Mouse (Mus musculus) liver, embryonic 11.5 days (tissue): ENCODE results near the gene Tmem236. TPM values are rescaled to one million over a fixed set of nuclear protein-coding genes. Genes with fewer than 3 reads are reported as not detected.
A peak's percentile ranks its signal among the peaks of the same experiment; 100 is the strongest.

Experiments used
- ATAC-seq: fragments of 200-750 bp; cut with Nextera tagmentation; replicated peaks from 2 replicates; pipeline ENCODE4 v1.8.0; 2017; ENCODE audit warnings: moderate number of reproducible peaks, mild to moderate bottlenecking, moderate TSS enrichment, moderate library complexity; ENCODE audit not compliant: low FRiP score
- DNase-seq: peaks from one replicate; pipeline ENCODE4 v3.0.0-alpha.2; 2017; ENCODE audit warnings: low spot score
- H3K27ac ChIP-seq: fragments of 300-500 bp; sonication (generic); 2 replicates; pipeline ENCODE4 v1.5.1; 2014; ENCODE audit warnings: mild to moderate bottlenecking, low read depth, low read length, control low read depth
- H3K27me3 ChIP-seq: fragments of 300-500 bp; sonication (generic); replicated peaks from 2 replicates; pipeline ENCODE4 v1.6.1; 2014; ENCODE audit warnings: low read length, mixed read lengths; ENCODE audit not compliant: control insufficient read depth, insufficient read depth
- H3K36me3 ChIP-seq: fragments of 300-500 bp; sonication (generic); 2 replicates; pipeline ENCODE4 v1.6.1; 2014; ENCODE audit warnings: mild to moderate bottlenecking, low read length, moderate library complexity, mixed read lengths; ENCODE audit not compliant: control insufficient read depth, insufficient read depth
- H3K4me1 ChIP-seq: fragments of 300-500 bp; sonication (generic); replicated peaks from 2 replicates; pipeline ENCODE4 v1.6.1; 2014; ENCODE audit warnings: low read length, mixed read lengths; ENCODE audit not compliant: control insufficient read depth, insufficient read depth
- H3K4me2 ChIP-seq: fragments of 300-500 bp; sonication (generic); 2 replicates; pipeline ENCODE4 v1.6.1; 2014; ENCODE audit warnings: mild to moderate bottlenecking, control low read depth, moderate library complexity
- H3K4me3 ChIP-seq: fragments of 300-500 bp; sonication (generic); 2 replicates; pipeline ENCODE4 v1.5.1; 2014; ENCODE audit warnings: low read depth, low read length, control low read depth
- H3K9ac ChIP-seq: fragments of 300-500 bp; sonication (generic); 2 replicates; pipeline ENCODE4 v1.6.1; 2014; ENCODE audit warnings: low read depth, low read length, control low read depth
- H3K9me3 ChIP-seq: fragments of 300-500 bp; sonication (generic); 2 replicates; pipeline ENCODE4 v1.6.1; 2016; ENCODE audit warnings: low read length, inconsistent platforms, mixed read lengths; ENCODE audit not compliant: control insufficient read depth
- WGBS: fragments of 180-500 bp; shearing (Covaris S2); extraction: QIAGEN DNeasy Blood & Tissue Kit; methylation state at CpG from one replicate; pipeline ENCODE4 v1.1.7; 2014; 5-methylcytosine and 5-hydroxymethylcytosine counted together
- polyA plus RNA-seq: library from polyadenylated mRNA; unstranded; fragments of >200 nt; fragmentation: Nextera tagmentation; extraction: Ambion mirVana; gene quantifications from 2 replicates; pipeline ENCODE4 v1.2.1, GENCODE M21; 2014

Tmem236 gene
- polyA plus RNA-seq: not detected in 2 replicates

GRCm38 (mm10) chr2:14174334-14174733, at the start of gene Tmem236:
Tmem236 (plus strand) TSS chr2:14174523.
- H3K4me3 ChIP-seq: no peak within 1 kb of the TSS
- DNase-seq: no peak
- H3K27me3 ChIP-seq: no peaks in the 10 kb centered on the region
- H3K36me3 ChIP-seq: no peaks in the 10 kb centered on the region
- no peak within 1 kb of the TSS for H3K9ac ChIP-seq
- H3K27ac ChIP-seq: no peak within 1 kb of the TSS
- no peaks in the 10 kb centered on the region for H3K4me1 ChIP-seq
- 80% methylated on average over 3 of the region's 3 CpGs for WGBS
- no peak for ATAC-seq
- H3K4me2 ChIP-seq: no peak within 1 kb of the TSS
- no peaks in the 10 kb centered on the region for H3K9me3 ChIP-seq

DNA sequence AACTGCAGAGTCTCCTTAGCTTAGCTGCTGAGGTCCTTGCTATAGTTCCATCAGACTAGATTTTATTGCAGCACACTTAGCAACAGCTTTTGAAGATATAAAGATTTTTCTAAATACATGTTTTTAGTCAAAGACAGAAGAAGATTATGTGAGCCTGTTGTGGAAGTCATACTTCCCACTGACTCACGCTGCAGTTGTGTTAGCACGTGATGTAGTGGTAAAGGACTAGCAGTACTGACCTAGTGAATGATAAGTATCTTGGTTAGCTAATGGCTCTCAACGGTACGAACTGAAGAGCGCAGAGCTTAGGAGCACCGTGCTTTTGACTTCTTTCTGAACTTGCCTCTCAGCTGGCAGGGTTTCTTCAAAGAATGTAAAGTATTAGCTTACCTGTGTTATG, 47.9 kb upstream of the Tmem236 start:
- Histone ChIP-seq H3K27ac (no peak overlapping the region), H3K4me2 (no peak overlapping the region), H3K36me3 (peaks cover 10% of the 10 kb centered on the region), H3K9me3 (no peaks in the 10 kb centered on the region), H3K4me3 (no peak overlapping the region), H3K27me3 (no peaks in the 10 kb centered on the region), H3K4me1 (no peaks in the 10 kb centered on the region), H3K9ac (no peak overlapping the region)
- ATAC-seq: no peak
- 86% methylated on average over 6 of the region's 6 CpGs for WGBS
- DNase-seq: no peak

DNA sequence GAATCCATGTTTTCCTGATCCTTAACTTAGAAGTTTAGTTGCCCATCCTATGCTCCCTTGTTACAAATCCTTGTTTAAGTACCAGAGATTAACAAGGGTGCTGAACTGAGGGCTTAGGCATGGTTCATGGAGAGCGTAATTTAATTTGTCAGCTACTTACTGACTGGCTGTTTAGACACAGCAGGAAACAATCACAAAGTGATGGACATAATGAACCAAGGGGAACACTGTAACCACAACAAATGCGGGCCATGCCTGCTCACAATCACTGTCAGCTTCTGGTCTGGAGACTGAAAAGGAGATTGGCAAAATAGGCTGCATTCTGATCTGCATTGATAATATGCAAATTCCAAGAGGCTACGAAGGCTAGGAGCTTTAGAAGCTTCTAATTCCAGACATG, 46.7 kb upstream of the Tmem236 start:
- Histone ChIP-seq H3K9me3 (no peaks in the 10 kb centered on the region), H3K4me2 (no peak overlapping the region), H3K4me1 (no peaks in the 10 kb centered on the region), H3K27me3 (no peaks in the 10 kb centered on the region), H3K27ac (no peak overlapping the region), H3K9ac (no peak overlapping the region), H3K36me3 (peaks cover 10% of the 10 kb centered on the region), H3K4me3 (no peak overlapping the region)
- ATAC-seq: no peak
- WGBS: 78% methylated on average over 3 of the region's 3 CpGs
- DNase-seq: no peak

GRCm38 (mm10) chr2:14130641-14131339, 43.5 kb upstream of the Tmem236 start:
- WGBS: 71% methylated on average over 12 of the region's 12 CpGs
- no peak overlapping the region for H3K4me2 ChIP-seq
- no peaks in the 10 kb centered on the region for H3K4me1 ChIP-seq
- no peak overlapping the region for H3K27ac ChIP-seq
- ATAC-seq (no peak), DNase-seq (no peak)
- no peaks in the 10 kb centered on the region for H3K27me3 ChIP-seq
- H3K36me3 ChIP-seq: peaks cover 6% of the 10 kb centered on the region
- H3K9me3 ChIP-seq: no peaks in the 10 kb centered on the region
- no peak overlapping the region for H3K4me3 ChIP-seq
- no peak overlapping the region for H3K9ac ChIP-seq

DNA sequence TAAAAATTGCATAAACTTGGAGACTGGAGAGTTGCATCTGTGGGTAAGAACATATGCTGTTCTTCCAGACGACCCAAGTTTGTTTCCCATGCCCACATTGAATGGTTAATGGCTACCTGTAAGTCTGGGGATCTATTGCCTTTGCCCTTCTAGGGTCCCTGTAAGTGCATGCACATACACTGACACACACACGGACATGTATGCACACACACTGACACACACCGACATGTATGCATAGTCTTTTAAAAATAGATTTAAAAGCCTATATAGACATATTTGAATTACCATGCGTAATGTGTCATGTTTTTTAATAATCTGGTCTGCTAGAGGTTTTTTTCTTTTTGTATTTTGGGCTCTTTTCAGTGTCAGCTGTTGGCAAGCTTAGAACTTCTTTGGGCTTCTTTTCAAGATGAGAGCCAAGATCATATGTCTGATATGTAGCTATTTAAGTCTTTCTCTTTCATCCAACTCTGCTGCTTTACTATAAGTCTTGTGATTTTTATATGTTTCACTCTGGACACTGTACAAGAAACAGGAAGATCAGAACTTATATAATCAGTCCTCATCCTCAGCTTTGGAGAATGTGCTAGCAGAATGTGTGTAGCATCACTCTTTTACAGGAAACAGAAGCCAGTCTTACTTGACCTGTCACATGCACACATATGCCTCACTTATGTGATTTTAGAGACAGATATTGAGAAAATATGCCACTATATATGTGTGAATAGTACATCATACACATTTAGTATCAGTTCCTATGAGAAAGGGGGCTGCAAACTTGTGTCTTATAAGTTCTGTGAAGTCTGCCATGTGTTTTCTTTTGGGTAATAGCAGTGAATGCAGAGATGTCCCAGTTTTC, 41.6 kb upstream of the Tmem236 start:
- Histone ChIP-seq H3K4me1 (no peaks in the 10 kb centered on the region), H3K9ac (no peak overlapping the region), H3K27me3 (no peaks in the 10 kb centered on the region), H3K27ac (no peak overlapping the region), H3K36me3 (peaks cover 6% of the 10 kb centered on the region), H3K4me3 (no peak overlapping the region), H3K4me2 (no peak overlapping the region), H3K9me3 (no peaks in the 10 kb centered on the region)
- ATAC-seq (no peak), DNase-seq (no peak)
- 90% methylated on average over 4 of the region's 4 CpGs for WGBS

- peaks cover 11% of the 10 kb centered on the region; the same call in 1 of the 2 replicates for H3K36me3 ChIP-seq
- 76% methylated on average over 3 of the region's 3 CpGs for WGBS
- ATAC-seq: no peak
- no peak overlapping the region for H3K4me3 ChIP-seq
- H3K27ac ChIP-seq: no peak overlapping the region
- no peak overlapping the region for H3K4me2 ChIP-seq
- H3K9me3 ChIP-seq: no peaks in the 10 kb centered on the region
- no peak for DNase-seq
- H3K27me3 ChIP-seq: no peaks in the 10 kb centered on the region
- no peak overlapping the region for H3K9ac ChIP-seq
- no peaks in the 10 kb centered on the region for H3K4me1 ChIP-seq
Measured at GRCm38 (mm10) chr2:14136906-14137305, 37.4 kb upstream of the Tmem236 start.

DNA sequence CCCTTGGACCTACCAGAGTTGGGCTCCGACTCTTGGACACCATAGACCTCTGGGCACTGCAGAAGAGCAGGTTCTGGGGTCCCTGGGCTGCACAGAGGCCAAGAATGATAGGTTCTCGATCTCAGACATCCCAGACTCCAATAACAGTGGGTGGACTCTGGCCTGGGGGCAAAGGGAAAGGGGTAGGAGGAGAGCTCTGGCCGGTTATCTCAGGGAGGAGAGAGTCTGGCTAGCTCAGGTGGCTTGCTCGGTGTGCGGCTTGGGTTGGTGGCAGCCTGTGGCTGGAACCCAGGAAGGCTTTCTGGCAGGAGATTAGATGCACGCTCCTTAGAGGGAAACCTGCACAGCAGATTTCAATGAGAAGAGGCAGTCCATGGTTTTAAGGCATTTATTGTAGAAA, 34.7 kb upstream of the Tmem236 start:
- H3K9ac ChIP-seq: no peak overlapping the region
- H3K4me3 ChIP-seq: no peak overlapping the region
- H3K27me3 ChIP-seq: no peaks in the 10 kb centered on the region
- H3K4me2 ChIP-seq: no peak overlapping the region
- peaks cover 20% of the 10 kb centered on the region; the same call in 1 of the 2 replicates for H3K36me3 ChIP-seq
- no peak for DNase-seq
- no peak overlapping the region for H3K27ac ChIP-seq
- H3K9me3 ChIP-seq: no peaks in the 10 kb centered on the region
- 84% methylated on average over 6 of the region's 6 CpGs for WGBS
- no peaks in the 10 kb centered on the region for H3K4me1 ChIP-seq
- 0 out of 2 replicates have a peak, but pooled peaks have one; percentile 20 for ATAC-seq

- DNase-seq: no peak
Measured at GRCm38 (mm10) chr2:14140044-14140443, 34.3 kb upstream of the Tmem236 start.

More at GRCm38 (mm10) chr2:14140044-14140443, 34.3 kb upstream of the Tmem236 start:
- Histone ChIP-seq H3K36me3 (peaks cover 23% of the 10 kb centered on the region; the same call in 1 of the 2 replicates), H3K4me3 (no peak overlapping the region), H3K4me2 (no peak overlapping the region), H3K9me3 (no peaks in the 10 kb centered on the region), H3K4me1 (no peaks in the 10 kb centered on the region), H3K27ac (no peak overlapping the region), H3K9ac (no peak overlapping the region), H3K27me3 (no peaks in the 10 kb centered on the region)
- no peak for ATAC-seq
- WGBS: 80% methylated on average over 2 of the region's 2 CpGs
